Mouse (Mus musculus): ENCODE data around the gene Pyurf.
A peak's percentile ranks its signal among the peaks of the same experiment; 100 is the strongest.

The Pyurf gene

GRCm38 (mm10) chr6:57691467-57692261 is at the start of gene Pyurf:
Gene Pyurf (minus strand): TSS chr6:57692078.
- peak; percentile 89 for DNase-seq (ENCODE audit: low read depth, low spot score)

- DNase-seq (ENCODE audit: low read depth, low spot score), result no peak
Measured at GRCm38 (mm10) chr6:57721347-57721746, 29.5 kb upstream of the Pyurf start.

GRCm38 (mm10) chr6:57711726-57712125 is 19.8 kb upstream of the Pyurf start:
- DNase-seq (ENCODE audit: low read depth, low spot score), result no peak

- DNase-seq (ENCODE audit: low read depth, low spot score), result no peak
Measured at GRCm38 (mm10) chr6:57706721-57707120, 14.8 kb upstream of the Pyurf start.

- no peak for DNase-seq (ENCODE audit: low read depth, low spot score)
Measured at GRCm38 (mm10) chr6:57703703-57704102, 11.8 kb upstream of the Pyurf start.

- DNase-seq (ENCODE audit: low read depth, low spot score), result peak; percentile 92
Measured at GRCm38 (mm10) chr6:57702743-57703499, 11.0 kb upstream of the Pyurf start.

GRCm38 (mm10) chr6:57702376-57702742 is 10.5 kb upstream of the Pyurf start, which contains the start of gene Lancl2:
Gene Lancl2 (plus strand): TSS chr6:57702540.
- no peak for DNase-seq (ENCODE audit: low read depth, low spot score)

- peak; percentile 23 for DNase-seq (ENCODE audit: low read depth, low spot score)
Measured at GRCm38 (mm10) chr6:57701686-57702085, 9.8 kb upstream of the Pyurf start.

- DNase-seq (ENCODE audit: low read depth, low spot score), result no peak
Measured at GRCm38 (mm10) chr6:57693116-57693515, 1.2 kb upstream of the Pyurf start.

GRCm38 (mm10) chr6:57684156-57684555 is 7.7 kb downstream of the Pyurf start:
- DNase-seq (ENCODE audit: low read depth, low spot score), result no peak

GRCm38 (mm10) chr6:57661295-57661694 is 30.6 kb downstream of the Pyurf start:
- DNase-seq (ENCODE audit: low read depth, low spot score), result no peak

- no peak for DNase-seq (ENCODE audit: low read depth, low spot score)
Measured at GRCm38 (mm10) chr6:57647256-57647655, 44.6 kb downstream of the Pyurf start.

GRCm38 (mm10) chr6:57641789-57642188 is 50.1 kb downstream of the Pyurf start:
- DNase-seq (ENCODE audit: low read depth, low spot score), result no peak

- DNase-seq (ENCODE audit: low read depth, low spot score), result peak; percentile 19
Measured at GRCm38 (mm10) chr6:57639531-57639930, 52.3 kb downstream of the Pyurf start.
